Mouse (Mus musculus) effector memory CD4-positive, alpha-beta T cell, adult 5 months (primary cell): Measurements from ENCODE around the gene Ddx1. TPM values are rescaled to one million over a fixed set of nuclear protein-coding genes. Genes with fewer than 3 reads are reported as not detected.

Experiments used
- polyA plus RNA-seq: library from polyadenylated mRNA; unstranded; fragments of 100-300 nt; shearing (Covaris generic); gene quantifications from one replicate; pipeline ENCODE4 v1.2.1, GENCODE M21; 2017

Gene Ddx1
- 53.4 TPM for polyA plus RNA-seq

GRCm38 (mm10) chr12:13248691-13249572, at the start of gene Ddx1:
Gene Ddx1, minus strand, starts transcription at chr12:13249213.

GRCm38 (mm10) chr12:13268826-13269449, 19.9 kb upstream of the Ddx1 start, which contains the start of gene Nbas:
Gene Nbas, plus strand, starts transcription at chr12:13269133.

Other genes starting within 250 kb of the Ddx1 start
- 13.7 TPM for gene Nbas, start 19.9 kb upstream of the Ddx1 start, polyA plus RNA-seq